Mouse (Mus musculus) hindbrain, embryonic 12.5 days (tissue): ENCODE measurements around the gene Nln. TPM values are rescaled to one million over a fixed set of nuclear protein-coding genes. Genes with fewer than 3 reads are reported as not detected.

Experiments
- ATAC-seq: fragments of 200-750 bp; cut with Nextera tagmentation; 2 replicates; pipeline ENCODE4 v1.8.0; 2017; ENCODE audit warnings: moderate TSS enrichment; ENCODE audit not compliant: low FRiP score
- H3K27ac ChIP-seq: fragments of 300-500 bp; sonication (generic); 2 replicates; pipeline ENCODE4 v1.5.1; 2016; ENCODE audit warnings: mild to moderate bottlenecking
- H3K27me3 ChIP-seq: fragments of 300-500 bp; sonication (generic); 2 replicates; pipeline ENCODE4 v1.6.1; 2016; ENCODE audit warnings: mild to moderate bottlenecking
- H3K36me3 ChIP-seq: fragments of 300-500 bp; sonication (generic); 2 replicates; pipeline ENCODE4 v1.6.1; 2016; ENCODE audit warnings: mild to moderate bottlenecking
- H3K4me1 ChIP-seq: fragments of 300-500 bp; sonication (generic); 2 replicates; pipeline ENCODE4 v1.6.1; 2016
- H3K4me2 ChIP-seq: fragments of 300-500 bp; sonication (generic); replicated peaks from 2 replicates; pipeline ENCODE4 v1.6.1; 2016; ENCODE audit warnings: mild to moderate bottlenecking
- H3K4me3 ChIP-seq: fragments of 300-500 bp; sonication (generic); 2 replicates; pipeline ENCODE4 v1.5.1; 2016; ENCODE audit warnings: mild to moderate bottlenecking
- H3K9ac ChIP-seq: fragments of 300-500 bp; sonication (generic); 2 replicates; pipeline ENCODE4 v1.6.1; 2016; ENCODE audit warnings: mild to moderate bottlenecking, moderate library complexity
- H3K9me3 ChIP-seq: fragments of 300-500 bp; sonication (generic); replicated peaks from 2 replicates; pipeline ENCODE4 v1.6.1; 2016; ENCODE audit warnings: mild to moderate bottlenecking
- WGBS: fragments of 180-500 bp; shearing (Covaris S2); methylation state at CpG from one replicate; pipeline ENCODE4 v1.1.7; 2016; 5-methylcytosine and 5-hydroxymethylcytosine counted together
- polyA plus RNA-seq: library from polyadenylated mRNA; unstranded; fragments of >200 nt; fragmentation: Nextera tagmentation; extraction: Ambion mirVana; gene quantifications from 2 replicates; pipeline ENCODE4 v1.2.1, GENCODE M21; 2016

The Nln gene
- polyA plus RNA-seq, 1 experiment from 2014 or later, result 29.2 TPM

DNA sequence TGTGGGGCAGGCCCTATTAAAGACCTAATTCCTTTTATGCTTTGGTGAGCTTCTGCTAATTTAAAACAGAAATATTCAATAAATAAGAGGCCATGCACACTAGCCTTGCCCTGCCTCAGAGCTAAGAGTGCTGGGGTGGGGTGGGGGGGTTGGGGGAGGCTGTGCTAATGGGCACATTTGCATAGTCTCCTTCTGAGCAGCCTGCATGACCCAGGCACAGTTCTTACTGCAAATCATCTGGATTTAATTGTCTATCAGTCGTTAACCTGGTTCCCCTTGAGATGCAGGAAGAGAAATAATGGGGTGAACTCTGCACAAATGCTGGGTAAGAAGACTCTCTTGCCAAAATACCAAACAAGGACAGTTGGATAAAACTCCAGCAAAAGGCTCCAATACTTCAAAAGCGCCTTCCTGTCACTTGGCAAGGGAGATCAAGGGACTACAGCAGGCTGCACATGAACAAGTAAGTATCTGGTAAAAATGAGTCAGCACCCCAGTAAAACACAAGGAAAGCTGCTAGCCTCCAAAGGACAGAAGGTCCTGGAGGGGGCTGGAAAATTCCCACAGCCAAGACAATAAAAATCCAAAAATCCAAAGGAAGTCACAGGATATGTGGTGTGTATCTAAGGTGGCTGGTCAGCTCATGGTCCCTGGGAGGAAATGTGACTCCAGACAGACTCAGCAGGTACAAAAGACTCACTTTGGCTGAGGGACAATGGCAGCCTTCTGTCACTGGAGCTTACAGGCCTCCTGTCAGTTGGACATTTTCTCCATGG is 47.3 kb downstream of the Nln start:
- Histone ChIP-seq H3K4me1 (no peaks in the 10 kb centered on the region), H3K4me2 (no peak overlapping the region), H3K9me3 (no peaks in the 10 kb centered on the region), H3K27ac (no peak overlapping the region), H3K9ac (no peak overlapping the region), H3K4me3 (no peak overlapping the region), H3K36me3 (peaks cover 9% of the 10 kb centered on the region; the same call in 1 of the 2 replicates), H3K27me3 (no peaks in the 10 kb centered on the region)
- 68% methylated on average over 2 of the region's 2 CpGs for WGBS
- ATAC-seq, result peak; percentile 85

DNA sequence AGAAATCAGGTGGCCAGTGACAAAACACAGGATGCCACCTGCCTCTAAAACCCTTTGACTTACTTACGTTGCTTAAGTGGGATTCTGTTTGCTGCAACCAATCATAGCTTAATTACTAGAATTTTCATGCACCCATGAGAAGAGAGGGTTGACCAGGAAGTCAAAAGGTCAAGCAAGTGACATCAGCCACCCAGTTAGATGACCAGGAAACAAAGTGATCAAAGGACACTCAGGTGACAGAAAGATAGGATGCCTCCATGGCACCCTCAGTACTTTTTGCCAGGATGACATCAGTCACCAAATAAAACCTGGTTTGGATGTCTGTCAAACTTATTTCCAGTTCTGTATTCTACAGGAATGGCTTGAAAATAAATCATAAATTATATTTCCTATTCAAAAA is 49.2 kb downstream of the Nln start:
- Histone ChIP-seq H3K4me3 (no peak overlapping the region), H3K9ac (no peak overlapping the region), H3K4me1 (no peaks in the 10 kb centered on the region), H3K36me3 (peaks cover 9% of the 10 kb centered on the region; the same call in 1 of the 2 replicates), H3K4me2 (no peak overlapping the region), H3K27me3 (no peaks in the 10 kb centered on the region), H3K27ac (no peak overlapping the region), H3K9me3 (no peaks in the 10 kb centered on the region)
- WGBS, result 86% methylated on average over 1 of the region's 1 CpGs
- ATAC-seq, result no peak

- H3K9me3 ChIP-seq, result no peaks in the 10 kb centered on the region
- no peak overlapping the region for H3K4me2 ChIP-seq
- no peak overlapping the region for H3K4me3 ChIP-seq
- no peak overlapping the region for H3K9ac ChIP-seq
- peaks cover 9% of the 10 kb centered on the region; the same call in 1 of the 2 replicates for H3K36me3 ChIP-seq
- WGBS, result 81% methylated on average over 4 of the region's 4 CpGs
- no peaks in the 10 kb centered on the region for H3K27me3 ChIP-seq
- H3K4me1 ChIP-seq, result no peaks in the 10 kb centered on the region
- no peak for ATAC-seq
- H3K27ac ChIP-seq, result no peak overlapping the region
Observed at GRCm38 (mm10) chr13:104059536-104059935, 49.9 kb downstream of the Nln start.

- Histone ChIP-seq H3K9me3 (no peaks in the 10 kb centered on the region), H3K4me1 (no peaks in the 10 kb centered on the region), H3K27me3 (no peaks in the 10 kb centered on the region), H3K4me3 (no peak overlapping the region), H3K27ac (no peak overlapping the region), H3K9ac (no peak overlapping the region), H3K4me2 (no peak overlapping the region), H3K36me3 (0 out of 2 replicates have a peak, but pooled peaks cover 6% of the 10 kb centered on the region)
- ATAC-seq, result no peak
- WGBS, result 92% methylated on average over 9 of the region's 9 CpGs
Observed at GRCm38 (mm10) chr13:104058761-104059160, 50.7 kb downstream of the Nln start.

- no peak overlapping the region for H3K4me2 ChIP-seq
- no peak overlapping the region for H3K4me3 ChIP-seq
- H3K27ac ChIP-seq, result no peak overlapping the region
- H3K27me3 ChIP-seq, result no peaks in the 10 kb centered on the region
- no peaks in the 10 kb centered on the region for H3K4me1 ChIP-seq
- no peaks in the 10 kb centered on the region for H3K9me3 ChIP-seq
- H3K9ac ChIP-seq, result no peak overlapping the region
- ATAC-seq, result no peak
- H3K36me3 ChIP-seq, result peaks cover 14% of the 10 kb centered on the region
- WGBS, result 88% methylated on average over 9 of the region's 9 CpGs
Observed at GRCm38 (mm10) chr13:104052271-104052753, 57.1 kb downstream of the Nln start.

GRCm38 (mm10) chr13:104048835-104049234 is 60.6 kb downstream of the Nln start:
- H3K9me3 ChIP-seq, result no peaks in the 10 kb centered on the region
- H3K4me1 ChIP-seq, result no peaks in the 10 kb centered on the region
- H3K27me3 ChIP-seq, result no peaks in the 10 kb centered on the region
- ATAC-seq, result no peak; the same call in 1 of the 2 replicates
- no peak overlapping the region for H3K27ac ChIP-seq
- no peak overlapping the region for H3K4me2 ChIP-seq
- WGBS, result 77% methylated on average over 3 of the region's 3 CpGs
- no peak overlapping the region for H3K9ac ChIP-seq
- peaks cover 18% of the 10 kb centered on the region for H3K36me3 ChIP-seq
- no peak overlapping the region for H3K4me3 ChIP-seq

- H3K9ac ChIP-seq, result no peak overlapping the region
- no peak overlapping the region for H3K4me3 ChIP-seq
- H3K9me3 ChIP-seq, result no peaks in the 10 kb centered on the region
- no peak for ATAC-seq
- no peak overlapping the region for H3K4me2 ChIP-seq
- H3K27ac ChIP-seq, result no peak overlapping the region
- 91% methylated on average over 4 of the region's 4 CpGs for WGBS
- no peaks in the 10 kb centered on the region for H3K4me1 ChIP-seq
- H3K36me3 ChIP-seq, result peaks cover 9% of the 10 kb centered on the region; the same call in 1 of the 2 replicates
- H3K27me3 ChIP-seq, result no peaks in the 10 kb centered on the region
Observed at GRCm38 (mm10) chr13:104045108-104045507, 64.3 kb downstream of the Nln start.

DNA sequence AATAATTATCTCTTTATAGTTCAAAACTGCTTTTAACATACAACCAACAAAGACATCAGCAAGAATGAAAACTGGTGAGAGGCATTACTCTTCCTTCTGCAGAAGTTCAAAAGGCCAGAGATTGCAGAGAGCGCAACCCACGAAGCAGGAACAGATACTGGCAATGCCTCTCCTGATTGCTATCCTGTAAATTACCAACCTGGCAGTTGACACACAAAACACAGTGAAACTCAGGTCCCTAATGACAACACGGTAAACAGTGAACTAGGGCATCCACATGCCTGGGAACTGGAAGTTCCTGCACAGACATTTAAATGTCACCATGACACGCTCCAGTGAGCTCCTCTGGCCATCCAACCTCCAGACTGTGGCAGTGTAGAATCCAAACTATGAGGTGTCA is 65.1 kb downstream of the Nln start:
- no peaks in the 10 kb centered on the region for H3K9me3 ChIP-seq
- H3K4me2 ChIP-seq, result no peak overlapping the region
- 91% methylated on average over 4 of the region's 4 CpGs for WGBS
- no peaks in the 10 kb centered on the region for H3K4me1 ChIP-seq
- no peak overlapping the region for H3K4me3 ChIP-seq
- no peak overlapping the region for H3K27ac ChIP-seq
- ATAC-seq, result no peak
- H3K36me3 ChIP-seq, result 0 out of 2 replicates have a peak, but pooled peaks cover 8% of the 10 kb centered on the region
- H3K27me3 ChIP-seq, result no peaks in the 10 kb centered on the region
- H3K9ac ChIP-seq, result no peak overlapping the region

- 86% methylated on average over 8 of the region's 8 CpGs for WGBS
- no peak for ATAC-seq
- no peaks in the 10 kb centered on the region for H3K9me3 ChIP-seq
- no peak overlapping the region for H3K4me2 ChIP-seq
- 0 out of 2 replicates have a peak, but pooled peaks cover 8% of the 10 kb centered on the region for H3K36me3 ChIP-seq
- H3K27me3 ChIP-seq, result no peaks in the 10 kb centered on the region
- H3K27ac ChIP-seq, result no peak overlapping the region
- no peak overlapping the region for H3K4me3 ChIP-seq
- H3K9ac ChIP-seq, result no peak overlapping the region
- H3K4me1 ChIP-seq, result peaks cover 7% of the 10 kb centered on the region; the same call in 1 of the 2 replicates
Observed at GRCm38 (mm10) chr13:104042738-104043137, 66.7 kb downstream of the Nln start.

- ATAC-seq, result no peak
- Histone ChIP-seq H3K4me2 (no peak overlapping the region), H3K4me3 (no peak overlapping the region), H3K36me3 (0 out of 2 replicates have a peak, but pooled peaks cover 3% of the 10 kb centered on the region), H3K9me3 (no peaks in the 10 kb centered on the region), H3K27me3 (no peaks in the 10 kb centered on the region), H3K4me1 (peaks cover 7% of the 10 kb centered on the region; the same call in 1 of the 2 replicates), H3K9ac (no peak overlapping the region), H3K27ac (no peak overlapping the region)
- WGBS, result 95% methylated on average over 7 of the region's 7 CpGs
Observed at GRCm38 (mm10) chr13:104041481-104041880, 67.9 kb downstream of the Nln start.

DNA sequence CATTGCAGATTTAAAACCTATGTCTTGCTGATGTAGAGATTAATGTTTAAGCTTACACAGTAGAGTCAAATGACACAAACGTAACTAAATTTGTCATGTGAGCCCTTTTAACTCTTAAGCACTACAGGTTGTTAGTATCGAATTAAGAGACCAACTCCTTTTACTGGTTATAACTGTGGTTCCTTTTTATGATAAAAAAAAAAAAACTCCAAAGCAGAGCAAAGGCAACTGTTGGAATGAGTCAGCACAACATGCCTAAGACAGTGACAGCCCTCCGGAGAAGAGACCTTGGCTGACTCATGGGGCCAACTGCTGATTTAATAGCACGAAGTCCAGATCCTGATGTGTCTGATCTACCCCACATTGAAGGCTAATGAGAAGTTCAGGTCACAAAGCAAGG is 68.5 kb downstream of the Nln start:
- Histone ChIP-seq H3K36me3 (0 out of 2 replicates have a peak, but pooled peaks cover 3% of the 10 kb centered on the region), H3K27me3 (no peaks in the 10 kb centered on the region)
- ATAC-seq, result no peak

DNA sequence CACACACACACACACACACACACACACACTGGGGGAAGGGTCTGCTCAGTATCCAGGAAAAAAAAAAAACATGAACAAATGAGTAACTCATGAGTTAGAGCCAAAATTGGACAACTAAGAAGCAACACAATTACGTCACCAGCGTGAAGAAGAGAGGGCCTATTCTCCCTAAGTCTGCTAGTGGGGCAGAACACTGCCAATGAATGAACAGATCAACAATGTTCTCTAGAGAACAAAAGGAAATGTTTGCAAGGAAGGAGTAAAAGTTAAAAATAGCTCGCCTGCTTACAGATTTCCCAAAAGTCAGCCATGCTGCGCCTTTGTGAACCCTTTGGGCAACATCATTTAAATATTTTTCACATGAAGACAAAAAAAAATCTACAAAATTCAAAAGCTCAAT is 69.6 kb downstream of the Nln start:
- WGBS, result 67% methylated on average over 4 of the region's 4 CpGs
- no peak for ATAC-seq
- Histone ChIP-seq H3K4me1 (peaks cover 7% of the 10 kb centered on the region; the same call in 1 of the 2 replicates), H3K9me3 (no peaks in the 10 kb centered on the region), H3K9ac (no peak overlapping the region), H3K27ac (no peak overlapping the region), H3K4me2 (no peak overlapping the region), H3K27me3 (no peaks in the 10 kb centered on the region), H3K36me3 (no peaks in the 10 kb centered on the region), H3K4me3 (no peak overlapping the region)

More for the DNA sequence above, 68.5 kb downstream of the Nln start:
- Histone ChIP-seq H3K9me3 (no peaks in the 10 kb centered on the region), H3K4me2 (no peak overlapping the region), H3K27ac (no peak overlapping the region), H3K9ac (no peak overlapping the region), H3K4me1 (peaks cover 7% of the 10 kb centered on the region; the same call in 1 of the 2 replicates), H3K4me3 (no peak overlapping the region)
- WGBS, result 83% methylated on average over 4 of the region's 4 CpGs

DNA sequence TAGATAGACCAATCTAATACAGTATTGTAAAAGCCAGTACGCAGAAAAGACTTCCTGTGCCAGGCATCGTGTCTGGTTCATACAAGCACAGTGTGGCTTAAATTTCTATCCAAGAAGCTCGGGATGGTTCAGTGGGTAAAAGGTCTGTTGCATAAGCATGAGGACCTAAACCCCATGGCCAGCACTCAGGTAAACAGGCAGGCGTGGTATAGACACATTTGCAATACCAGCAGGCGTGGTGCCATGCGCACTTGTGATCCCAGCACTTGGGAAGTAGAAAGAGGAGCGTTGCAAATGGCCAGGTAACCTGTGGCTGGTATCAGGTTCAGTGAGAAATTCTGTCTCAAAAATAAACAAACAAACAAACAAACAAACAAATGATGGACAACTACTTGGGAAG is 70.5 kb downstream of the Nln start:
- ATAC-seq, result no peak
- H3K4me3 ChIP-seq, result no peak overlapping the region
- 93% methylated on average over 7 of the region's 7 CpGs for WGBS

More for the DNA sequence above, 70.5 kb downstream of the Nln start:
- Histone ChIP-seq H3K4me1 (peaks cover 7% of the 10 kb centered on the region), H3K9ac (no peak overlapping the region), H3K4me2 (no peak overlapping the region), H3K9me3 (no peaks in the 10 kb centered on the region), H3K27ac (no peak overlapping the region), H3K27me3 (no peaks in the 10 kb centered on the region), H3K36me3 (no peaks in the 10 kb centered on the region)
